ENCODE assay signal across 17 mouse cellular contexts in genomic region chr8:84542481-84542880, GRCm38 (mm10).
"Had no signal": no experiment of that assay in that cellular context is flagged by ENCODE, and none has a peak within 500 bp of the region (broad histone marks: within the 10 kb centered on the region; RNA-seq: fewer than 3 reads in every experiment).

No protein-coding gene starts in this region.

- DNase-seq: kidney, adult 11 months; kidney, adult 8-10 months; kidney, postnatal 14 days; kidney, postnatal 4 days; left cerebral cortex, postnatal 4 days; liver, postnatal 0 days; lung, embryonic 14.5 days had no signal

- H3K27ac ChIP-seq: limb, embryonic 12.5 days; limb, embryonic 15.5 days; liver, embryonic 14.5 days; macrophage; midbrain, embryonic 12.5 days; midbrain, embryonic 15.5 days; neural tube, embryonic 13.5 days had no signal

- H3K9ac ChIP-seq: limb, embryonic 12.5 days; limb, embryonic 15.5 days; liver, embryonic 14.5 days; liver, postnatal 0 days; lung, embryonic 14.5 days; midbrain, embryonic 12.5 days; midbrain, embryonic 15.5 days; neural tube, embryonic 13.5 days had no signal

- H3K4me3 ChIP-seq: limb, embryonic 12.5 days; limb, embryonic 15.5 days; midbrain, embryonic 12.5 days; midbrain, embryonic 15.5 days; myocyte; neural tube, embryonic 13.5 days had no signal

- H3K4me2 ChIP-seq: limb, embryonic 12.5 days; limb, embryonic 15.5 days; liver, embryonic 11.5 days; lung, embryonic 14.5 days; midbrain, embryonic 12.5 days; midbrain, embryonic 15.5 days; neural tube, embryonic 13.5 days had no signal

- H3K36me3 ChIP-seq: limb, embryonic 12.5 days; limb, embryonic 15.5 days had no signal

- H3K27me3 ChIP-seq: limb, embryonic 12.5 days; limb, embryonic 15.5 days; midbrain, embryonic 12.5 days; midbrain, embryonic 15.5 days; neural tube, embryonic 13.5 days had no signal

- ATAC-seq: liver, postnatal 0 days; lung, postnatal 0 days; midbrain, embryonic 15.5 days had no signal

- H3K4me1 ChIP-seq: midbrain, embryonic 12.5 days; midbrain, embryonic 15.5 days; neural tube, embryonic 13.5 days had no signal

- H3K9me3 ChIP-seq: limb, embryonic 12.5 days; limb, embryonic 15.5 days; midbrain, embryonic 12.5 days; midbrain, embryonic 15.5 days; neural tube, embryonic 13.5 days had no signal
